Mouse (Mus musculus) liver, embryonic 14.5 days (tissue): Measurements from ENCODE around the gene Nelfb. TPM values are rescaled to one million over a fixed set of nuclear protein-coding genes. Genes with fewer than 3 reads are reported as not detected.

Experiments
- ATAC-seq: fragments of 200-750 bp; cut with Nextera tagmentation; 2 replicates; pipeline ENCODE4 v1.8.0; 2017; ENCODE audit warnings: moderate number of reproducible peaks, mild to moderate bottlenecking, moderate library complexity; ENCODE audit not compliant: insufficient read depth
- DNase-seq, 3 experiments: peaks; one replicate each; pipeline ENCODE4 v3.0.0-alpha.2; 2012 to 2013; ENCODE audit warnings: low read depth in 3 of 3, low spot score in 3 of 3
- H3K27ac ChIP-seq: fragments of 300-500 bp; sonication (generic); 2 replicates; pipeline ENCODE4 v1.5.1; 2014; ENCODE audit warnings: moderate library complexity, mild to moderate bottlenecking, control low read depth, inconsistent platforms
- H3K27me3 ChIP-seq: fragments of 300-500 bp; sonication (generic); 2 replicates; pipeline ENCODE4 v1.6.1; 2014; ENCODE audit warnings: mild to moderate bottlenecking, low read length, moderate library complexity; ENCODE audit not compliant: control insufficient read depth, insufficient read depth
- H3K36me3 ChIP-seq: fragments of 300-500 bp; sonication (generic); replicated peaks from 2 replicates; pipeline ENCODE4 v1.6.1; 2014; ENCODE audit warnings: low read depth; ENCODE audit not compliant: control insufficient read depth, insufficient read depth
- H3K4me1 ChIP-seq, 2 experiments: fragments of 200-500 bp in 1 of 2; fragments of 300-500 bp in 1 of 2; sonication (generic) in 1 of 2; replicated peaks; 2 replicates each; pipeline ENCODE4 v1.6.1; 2012 to 2014; ENCODE audit warnings: antibody characterized with exemption in 1 of 2, inconsistent platforms in 1 of 2, low read length in 1 of 2; ENCODE audit not compliant: control insufficient read depth in 2 of 2, insufficient read depth in 2 of 2
- H3K4me2 ChIP-seq: fragments of 300-500 bp; sonication (generic); 2 replicates; pipeline ENCODE4 v1.6.1; 2014; ENCODE audit warnings: low read depth, mild to moderate bottlenecking, control low read depth, moderate library complexity
- H3K4me3 ChIP-seq, 2 experiments: fragments of 200-500 bp in 1 of 2; fragments of 300-500 bp in 1 of 2; sonication (generic) in 1 of 2; 2 replicates each; pipeline ENCODE4 v1.5.1; 2012 to 2014; ENCODE audit warnings: low read depth in 2 of 2, low read length in 2 of 2, mild to moderate bottlenecking in 2 of 2, control low read depth in 1 of 2, inconsistent platforms in 1 of 2, moderate library complexity in 1 of 2; ENCODE audit not compliant: insufficient read depth in 1 of 2
- H3K9ac ChIP-seq: fragments of 300-500 bp; sonication (generic); replicated peaks from 2 replicates; pipeline ENCODE4 v1.6.1; 2014; ENCODE audit warnings: mild to moderate bottlenecking, control low read depth, moderate library complexity
- H3K9me3 ChIP-seq: fragments of 300-500 bp; sonication (generic); 2 replicates; pipeline ENCODE4 v1.6.1; 2016; ENCODE audit warnings: low read length, mixed read lengths; ENCODE audit not compliant: control insufficient read depth
- CTCF ChIP-seq: IDR thresholded peaks from 2 replicates; pipeline ENCODE4 v1.5.1; 2016; ENCODE audit warnings: antibody characterized with exemption, low read depth, control low read depth
- EP300 ChIP-seq: IDR thresholded peaks from 2 replicates; pipeline ENCODE4 v1.6.1; 2016; ENCODE audit warnings: antibody characterized with exemption, low read depth
- WGBS: fragments of 180-500 bp; shearing (Covaris S2); extraction: QIAGEN DNeasy Blood & Tissue Kit; methylation state at CpG from one replicate; pipeline ENCODE4 v1.1.7; 2014; ENCODE audit not compliant: insufficient replicate concordance; 5-methylcytosine and 5-hydroxymethylcytosine counted together
- polyA plus RNA-seq, 2 experiments: library from polyadenylated mRNA; depleted of rRNA in 1 of 2; stranded (reverse) in 1 of 2; unstranded in 1 of 2; fragments of >200 nt; fragmentation: Nextera tagmentation in 1 of 2; extraction: Ambion mirVana in 1 of 2; gene quantifications; 2 replicates each; pipeline versions ENCODE4 v1.2.1 to v1.2.3; 2012 to 2014

The Nelfb gene
- polyA plus RNA-seq, 2 experiments: 18.7 to 23.7 TPM

GRCm38 (mm10) chr2:25177685-25178084, 33.6 kb downstream of the Nelfb start:
- ATAC-seq (no peak), DNase-seq (no peak)
- Histone ChIP-seq H3K27me3 (peaks cover 7% of the 10 kb centered on the region; the same call in 1 of the 2 replicates), H3K4me3 (no peak overlapping the region), H3K4me2 (no peak overlapping the region), H3K36me3 (no peaks in the 10 kb centered on the region), H3K9ac (no peak overlapping the region), H3K4me1 (peaks cover 24 to 40% of the 10 kb centered on the region in 2 experiments), H3K9me3 (no peaks in the 10 kb centered on the region), H3K27ac (no peak overlapping the region)
- WGBS: 42% methylated on average over 6 of the region's 6 CpGs
- no peak for TF ChIP-seq EP300
- TF ChIP-seq CTCF: no peak

- ATAC-seq (no peak), DNase-seq (no peak)
- Histone ChIP-seq H3K36me3 (no peaks in the 10 kb centered on the region), H3K4me1 (peaks cover 27 to 42% of the 10 kb centered on the region in 2 experiments), H3K27ac (no peak overlapping the region), H3K4me2 (no peak overlapping the region), H3K9me3 (no peaks in the 10 kb centered on the region), H3K9ac (no peak overlapping the region), H3K4me3 (no peak overlapping the region), H3K27me3 (peaks cover 7% of the 10 kb centered on the region; the same call in 1 of the 2 replicates)
- 61% methylated on average over 4 of the region's 4 CpGs for WGBS
- TF ChIP-seq CTCF (no peak), EP300 (no peak)
These were observed 34.2 kb downstream of the Nelfb start for GRCm38 (mm10) chr2:25177076-25177475.

DNA sequence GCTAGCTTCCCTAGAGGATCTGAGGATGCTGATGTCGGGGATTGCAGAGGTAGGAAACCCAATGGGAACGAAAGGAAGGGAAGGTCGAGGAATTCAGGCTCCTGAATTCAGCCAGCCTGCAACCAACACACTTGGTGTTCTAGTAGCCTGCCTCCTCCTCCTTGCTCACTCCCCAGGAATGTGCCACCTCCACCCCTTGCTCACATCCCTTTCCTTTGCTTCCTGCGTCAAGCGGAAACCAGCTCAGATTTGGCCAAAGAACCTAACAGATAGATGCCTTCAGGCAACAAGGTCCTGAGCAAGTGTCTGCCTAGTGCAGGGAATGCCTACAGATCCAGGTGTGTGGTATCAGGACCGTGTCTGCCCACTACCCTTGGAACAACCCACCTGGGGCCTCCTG, 34.7 kb downstream of the Nelfb start:
- H3K9ac ChIP-seq: no peak overlapping the region
- no peak overlapping the region for H3K4me3 ChIP-seq
- DNase-seq (no peak), ATAC-seq (no peak)
- H3K4me2 ChIP-seq: no peak overlapping the region
- 50% methylated on average over 6 of the region's 6 CpGs for WGBS
- no peak for TF ChIP-seq EP300
- no peak for TF ChIP-seq CTCF
- H3K36me3 ChIP-seq: no peaks in the 10 kb centered on the region
- no peak overlapping the region for H3K27ac ChIP-seq
- H3K4me1 ChIP-seq: peaks cover 27 to 39% of the 10 kb centered on the region in 2 experiments
- H3K27me3 ChIP-seq: peaks cover 7% of the 10 kb centered on the region; the same call in 1 of the 2 replicates
- no peaks in the 10 kb centered on the region for H3K9me3 ChIP-seq

- peaks cover 4% of the 10 kb centered on the region; the same call in 1 of the 2 replicates for H3K27me3 ChIP-seq
- H3K9me3 ChIP-seq: no peaks in the 10 kb centered on the region
- no peaks in the 10 kb centered on the region for H3K36me3 ChIP-seq
- WGBS: 55% methylated on average over 4 of the region's 4 CpGs
- no peak overlapping the region for H3K9ac ChIP-seq
- DNase-seq (no peak), ATAC-seq (no peak)
- H3K27ac ChIP-seq: no peak overlapping the region
- no peak overlapping the region for H3K4me3 ChIP-seq
- TF ChIP-seq CTCF (no peak), EP300 (no peak)
- peaks cover 27 to 37% of the 10 kb centered on the region in 2 experiments for H3K4me1 ChIP-seq
- H3K4me2 ChIP-seq: no peak overlapping the region
These were observed 35.6 kb downstream of the Nelfb start for GRCm38 (mm10) chr2:25175690-25176078.

DNA sequence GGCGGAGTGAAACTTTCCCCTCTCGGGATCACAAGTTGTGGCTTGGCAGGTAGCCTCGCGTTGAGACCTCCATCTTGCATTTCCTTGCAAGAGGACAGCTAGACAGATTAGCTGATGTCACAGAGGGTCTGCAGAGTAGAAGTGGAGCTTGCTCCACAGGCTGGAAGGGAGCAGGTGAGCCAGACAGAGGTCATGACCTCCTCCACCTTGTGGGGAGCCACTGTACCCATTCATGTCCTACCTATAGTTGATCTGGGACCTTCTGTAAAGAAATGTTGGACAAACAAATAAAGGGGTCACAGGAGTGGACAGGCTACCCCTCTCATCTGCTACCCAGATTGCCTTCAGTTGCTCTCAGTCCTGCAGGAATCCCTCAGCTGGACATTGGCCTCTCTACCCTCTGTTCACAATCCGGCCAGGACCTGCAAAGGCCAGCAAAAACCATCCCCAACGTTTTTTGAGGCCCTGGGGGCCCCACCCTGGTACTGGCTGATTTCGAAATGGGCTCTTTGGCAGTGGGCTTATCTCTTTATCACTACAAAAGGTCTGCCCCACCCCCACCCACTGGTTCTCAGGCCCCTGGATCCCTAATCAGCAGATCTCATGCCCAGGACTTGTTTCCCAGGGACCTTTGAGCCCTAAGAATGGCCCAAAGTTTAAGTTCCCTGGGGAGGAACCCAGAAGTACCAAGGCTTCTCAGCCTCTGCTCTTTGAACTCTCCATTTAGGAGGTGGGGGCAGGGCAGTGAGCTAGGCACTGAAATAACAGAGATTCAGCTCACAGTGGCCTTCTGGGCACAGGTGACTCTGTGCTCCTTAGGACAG, 36.2 kb downstream of the Nelfb start:
- TF ChIP-seq EP300 (0 out of 2 replicates have a peak, but pooled peaks have one; percentile 27), CTCF (no peak)
- Histone ChIP-seq H3K9ac (peak overlapping the region; percentile 27; the same call in 1 of the 2 replicates), H3K4me2 (peak overlapping the region; percentile 23), H3K9me3 (no peaks in the 10 kb centered on the region), H3K27ac (no peak overlapping the region), H3K36me3 (no peaks in the 10 kb centered on the region), H3K4me1 (peaks cover 27 to 37% of the 10 kb centered on the region in 2 experiments), H3K27me3 (0 out of 2 replicates have a peak, but pooled peaks cover under 1% of the 10 kb centered on the region), H3K4me3 (no peak overlapping the region)
- WGBS: 37% methylated on average over 7 of the region's 7 CpGs
- no peak for DNase-seq
- peak; percentile 40 for ATAC-seq
